Mouse (Mus musculus) heart, embryonic 16.5 days (tissue): Measurements from ENCODE around the gene Sstr4. TPM values are rescaled to one million over a fixed set of nuclear protein-coding genes. Genes with fewer than 3 reads are reported as not detected.

Experiments
- ATAC-seq: fragments of 200-750 bp; cut with Nextera tagmentation; replicated peaks from 2 replicates; pipeline ENCODE4 v1.8.0; 2017; ENCODE audit warnings: moderate number of reproducible peaks; ENCODE audit not compliant: insufficient read depth, low FRiP score; ENCODE audit errors: extremely low read depth
- H3K27ac ChIP-seq: fragments of 300-500 bp; sonication (generic); 2 replicates; pipeline ENCODE4 v1.5.1; 2014; ENCODE audit warnings: mild to moderate bottlenecking, low read length, control low read depth, moderate library complexity
- H3K27me3 ChIP-seq: fragments of 300-500 bp; sonication (generic); 2 replicates; pipeline ENCODE4 v1.6.1; 2014; ENCODE audit warnings: low read length, mixed read lengths; ENCODE audit not compliant: control insufficient read depth, insufficient read depth
- H3K36me3 ChIP-seq: fragments of 300-500 bp; sonication (generic); 2 replicates; pipeline ENCODE4 v1.6.1; 2014; ENCODE audit not compliant: control insufficient read depth, insufficient read depth
- H3K4me1 ChIP-seq: fragments of 300-500 bp; sonication (generic); 2 replicates; pipeline ENCODE4 v1.6.1; 2014; ENCODE audit warnings: low read length, mixed read lengths; ENCODE audit not compliant: control insufficient read depth, insufficient read depth
- H3K4me2 ChIP-seq: fragments of 300-500 bp; sonication (generic); 2 replicates; pipeline ENCODE4 v1.6.1; 2014; ENCODE audit warnings: low read depth, mild to moderate bottlenecking, control low read depth, low read length
- H3K4me3 ChIP-seq: fragments of 300-500 bp; sonication (generic); 2 replicates; pipeline ENCODE4 v1.5.1; 2014; ENCODE audit warnings: mild to moderate bottlenecking, control low read depth, low read length
- H3K9ac ChIP-seq: fragments of 300-500 bp; sonication (generic); 2 replicates; pipeline ENCODE4 v1.6.1; 2014; ENCODE audit warnings: low read length, control low read depth
- H3K9me3 ChIP-seq: fragments of 300-500 bp; sonication (generic); replicated peaks from 2 replicates; pipeline ENCODE4 v1.6.1; 2016; ENCODE audit warnings: low read length; ENCODE audit not compliant: control insufficient read depth
- WGBS: fragments of 180-500 bp; shearing (Covaris S2); extraction: QIAGEN DNeasy Blood & Tissue Kit; methylation state at CpG from one replicate; pipeline ENCODE4 v1.1.7; 2014; 5-methylcytosine and 5-hydroxymethylcytosine counted together
- polyA plus RNA-seq: library from polyadenylated mRNA; unstranded; fragments of >200 nt; fragmentation: Nextera tagmentation; extraction: Ambion mirVana; gene quantifications from 2 replicates; pipeline ENCODE4 v1.2.1, GENCODE M21; 2015

Gene Sstr4
- polyA plus RNA-seq, 1 experiment from 2014 or later, result 0.38 TPM

- Histone ChIP-seq H3K4me1 (no peaks in the 10 kb centered on the region), H3K36me3 (no peaks in the 10 kb centered on the region), H3K27me3 (no peaks in the 10 kb centered on the region), H3K4me2 (no peak overlapping the region), H3K27ac (no peak overlapping the region), H3K9me3 (no peaks in the 10 kb centered on the region), H3K4me3 (no peak overlapping the region), H3K9ac (no peak overlapping the region)
- no peak for ATAC-seq
- 60% methylated on average over 6 of the region's 6 CpGs for WGBS
These were observed 7.2 kb upstream of the Sstr4 start for GRCm38 (mm10) chr2:148387652-148388581.

GRCm38 (mm10) chr2:148393149-148393548, 2.0 kb upstream of the Sstr4 start:
- H3K27me3 ChIP-seq, result peaks cover 23% of the 10 kb centered on the region

GRCm38 (mm10) chr2:148393846-148394245, 1.3 kb upstream of the Sstr4 start:
- H3K9ac ChIP-seq, result no peak overlapping the region
- H3K27me3 ChIP-seq, result peaks cover 23% of the 10 kb centered on the region
- no peak overlapping the region for H3K27ac ChIP-seq
- no peak overlapping the region for H3K4me2 ChIP-seq
- peaks cover 20% of the 10 kb centered on the region for H3K4me1 ChIP-seq
- no peaks in the 10 kb centered on the region for H3K36me3 ChIP-seq
- ATAC-seq, result no peak
- H3K9me3 ChIP-seq, result no peaks in the 10 kb centered on the region
- H3K4me3 ChIP-seq, result no peak overlapping the region

More at GRCm38 (mm10) chr2:148393149-148393548, 2.0 kb upstream of the Sstr4 start:
- H3K36me3 ChIP-seq, result no peaks in the 10 kb centered on the region
- no peaks in the 10 kb centered on the region for H3K9me3 ChIP-seq
- no peak overlapping the region for H3K9ac ChIP-seq
- peaks cover 19% of the 10 kb centered on the region for H3K4me1 ChIP-seq
- no peak overlapping the region for H3K27ac ChIP-seq
- no peak for ATAC-seq
- H3K4me2 ChIP-seq, result no peak overlapping the region
- no peak overlapping the region for H3K4me3 ChIP-seq
- 60% methylated on average over 1 of the region's 1 CpGs for WGBS

GRCm38 (mm10) chr2:148396209-148396608, 1.1 kb downstream of the Sstr4 start:
- H3K4me3 ChIP-seq, result no peak overlapping the region
- no peaks in the 10 kb centered on the region for H3K36me3 ChIP-seq
- H3K27me3 ChIP-seq, result peaks cover 23% of the 10 kb centered on the region
- H3K9me3 ChIP-seq, result no peaks in the 10 kb centered on the region
- H3K9ac ChIP-seq, result no peak overlapping the region
- no peak overlapping the region for H3K27ac ChIP-seq
- no peak overlapping the region for H3K4me2 ChIP-seq
- WGBS, result 68% methylated on average over 10 of the region's 10 CpGs
- peaks cover 24% of the 10 kb centered on the region for H3K4me1 ChIP-seq
- ATAC-seq, result no peak

GRCm38 (mm10) chr2:148397015-148397783, 2.1 kb downstream of the Sstr4 start:
- H3K4me2 ChIP-seq, result no peak overlapping the region
- no peak overlapping the region for H3K9ac ChIP-seq
- WGBS, result 35% methylated on average over 11 of the region's 11 CpGs
- no peaks in the 10 kb centered on the region for H3K9me3 ChIP-seq
- peaks cover 23% of the 10 kb centered on the region for H3K27me3 ChIP-seq
- no peak overlapping the region for H3K27ac ChIP-seq
- no peak overlapping the region for H3K4me3 ChIP-seq
- ATAC-seq, result no peak
- H3K36me3 ChIP-seq, result no peaks in the 10 kb centered on the region
- peaks cover 24% of the 10 kb centered on the region for H3K4me1 ChIP-seq

- 31% methylated on average over 1 of the region's 1 CpGs for WGBS
- no peak overlapping the region for H3K27ac ChIP-seq
- ATAC-seq, result peak; percentile 56; the same call in 1 of the 2 replicates
- peaks cover 23% of the 10 kb centered on the region for H3K27me3 ChIP-seq
- no peak overlapping the region for H3K4me2 ChIP-seq
- H3K9ac ChIP-seq, result no peak overlapping the region
- H3K4me3 ChIP-seq, result no peak overlapping the region
- no peaks in the 10 kb centered on the region for H3K36me3 ChIP-seq
- H3K4me1 ChIP-seq, result peaks cover 24% of the 10 kb centered on the region
- no peaks in the 10 kb centered on the region for H3K9me3 ChIP-seq
These were observed 2.6 kb downstream of the Sstr4 start for GRCm38 (mm10) chr2:148397784-148398100.

- 90% methylated on average over 5 of the region's 5 CpGs for WGBS
- Histone ChIP-seq H3K9ac (no peak overlapping the region), H3K27ac (no peak overlapping the region), H3K36me3 (no peaks in the 10 kb centered on the region), H3K4me1 (peaks cover 24% of the 10 kb centered on the region), H3K9me3 (no peaks in the 10 kb centered on the region), H3K4me3 (no peak overlapping the region), H3K4me2 (no peak overlapping the region), H3K27me3 (peaks cover 18% of the 10 kb centered on the region)
- no peak for ATAC-seq
These were observed 3.9 kb downstream of the Sstr4 start for GRCm38 (mm10) chr2:148398901-148399685.

GRCm38 (mm10) chr2:148402227-148402626, 7.1 kb downstream of the Sstr4 start:
- Histone ChIP-seq H3K27ac (no peak overlapping the region), H3K36me3 (no peaks in the 10 kb centered on the region), H3K4me2 (no peak overlapping the region), H3K27me3 (peaks cover 11% of the 10 kb centered on the region), H3K4me3 (no peak overlapping the region), H3K4me1 (peaks cover 24% of the 10 kb centered on the region), H3K9me3 (no peaks in the 10 kb centered on the region), H3K9ac (no peak overlapping the region)
- ATAC-seq, result no peak
- WGBS, result 59% methylated on average over 1 of the region's 1 CpGs
